Mouse (Mus musculus) cerebellum, adult 18-20 months (tissue): ENCODE results near the gene Os9.

Experiments used
- DNase-seq, 2 experiments: peaks; one replicate each; pipeline ENCODE4 v3.0.0; 2021

The Os9 gene

DNA sequence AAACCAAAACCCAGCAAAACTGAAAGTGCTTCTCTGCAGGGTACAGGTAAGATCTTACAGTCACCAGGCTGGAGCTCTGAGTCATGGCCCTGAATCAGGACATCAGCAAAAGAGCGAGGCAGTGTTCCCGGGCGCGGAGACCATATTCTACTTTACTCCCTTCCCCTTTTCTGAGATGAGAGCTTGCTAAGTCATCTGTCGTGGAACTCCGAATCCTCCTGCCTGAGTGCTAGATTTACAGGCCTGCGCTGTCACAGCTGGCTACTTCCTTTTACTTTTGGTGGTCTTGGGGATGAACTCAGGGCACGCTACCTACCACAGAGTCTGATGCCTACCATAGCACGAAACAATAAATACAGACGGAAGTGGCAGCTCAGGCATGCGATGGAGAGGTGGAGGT lies 6.5 kb downstream of the Os9 start:
- no peak for DNase-seq

DNA sequence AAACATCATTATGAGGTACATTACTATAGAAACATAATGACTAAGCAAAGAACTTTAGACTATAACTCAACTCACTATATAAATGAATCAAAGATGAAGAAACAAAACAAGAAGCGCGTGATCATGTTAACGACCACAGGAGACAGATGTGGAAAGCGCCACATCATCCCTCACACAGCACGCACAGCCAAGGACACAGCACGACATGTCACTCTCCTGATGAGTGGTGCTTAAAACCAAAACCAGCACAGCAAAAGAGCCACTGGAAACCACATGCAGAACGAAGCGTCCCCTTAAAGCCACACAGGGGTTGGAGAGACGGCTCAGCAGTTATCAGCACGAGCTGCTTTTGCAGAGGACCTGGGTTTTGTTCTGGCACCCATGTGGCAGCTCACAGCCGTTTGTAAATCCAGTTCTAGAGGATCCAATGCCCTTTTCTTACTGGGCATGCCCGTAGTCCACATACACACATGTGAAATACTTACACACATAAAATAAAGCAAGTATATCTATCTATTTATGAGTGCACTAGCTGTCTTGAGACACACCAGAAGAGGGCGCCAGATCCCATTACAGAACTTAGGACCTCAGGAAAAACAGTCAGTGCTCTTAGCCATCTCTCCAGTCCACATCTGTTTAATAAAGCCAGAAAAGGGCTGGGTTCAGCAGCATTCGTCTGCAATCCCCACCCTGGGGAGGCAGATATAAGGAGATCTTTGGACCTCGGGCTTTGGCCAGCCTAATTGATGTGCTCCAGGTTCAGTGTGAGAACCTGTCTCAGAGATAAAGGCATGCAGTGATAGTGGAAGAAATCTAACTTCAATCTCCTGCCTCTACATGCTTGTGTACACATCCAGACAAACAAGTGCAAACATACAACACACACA lies 9.7 kb downstream of the Os9 start:
- DNase-seq, result no peak

DNA sequence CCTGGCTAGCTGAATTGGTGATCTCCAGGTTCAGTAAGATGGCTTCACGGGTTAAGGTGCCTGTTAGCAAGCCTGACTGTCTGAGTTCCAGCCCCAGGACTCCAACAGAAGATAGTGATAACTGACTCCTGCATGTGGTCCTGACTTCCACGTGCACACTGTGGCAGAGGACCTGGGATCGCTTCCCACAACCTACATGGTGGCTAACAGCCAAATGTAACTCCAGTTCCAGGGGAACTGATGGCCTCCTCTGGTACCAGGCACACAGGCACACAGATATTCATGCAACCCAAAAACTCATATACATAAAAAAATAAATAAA lies 12.7 kb downstream of the Os9 start:
- DNase-seq, result no peak

DNA sequence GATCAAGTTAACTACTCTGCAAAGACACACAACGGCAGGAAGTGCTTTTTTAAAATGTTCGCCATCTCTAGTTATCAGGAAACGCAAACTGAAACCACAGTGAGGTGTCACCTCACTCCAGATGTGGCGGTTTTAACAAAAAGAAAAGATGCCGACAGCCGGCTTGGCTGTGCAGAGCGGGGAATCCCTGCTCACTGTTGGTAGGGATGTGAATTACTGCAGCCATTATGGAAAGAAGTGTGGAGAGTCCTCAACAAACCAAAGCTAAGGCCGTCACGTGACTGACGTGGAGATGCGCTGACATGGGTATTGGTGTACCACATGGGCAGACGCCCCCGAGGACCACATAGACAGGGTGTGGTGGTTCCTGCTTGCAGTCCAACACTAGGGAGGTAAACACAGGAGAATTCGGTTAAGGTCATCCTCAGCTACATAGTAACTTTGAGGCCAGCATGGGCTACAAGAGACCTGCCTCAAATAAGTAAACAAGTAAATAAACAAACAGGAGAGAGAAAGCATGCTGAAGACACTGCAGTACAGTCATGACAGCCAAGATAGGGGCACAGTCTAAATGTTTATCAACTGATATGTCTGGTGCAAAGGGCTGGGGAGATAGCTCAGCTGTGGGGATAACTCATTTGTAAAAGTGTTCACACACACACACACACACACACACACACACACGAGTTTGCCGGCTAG lies 13.2 kb downstream of the Os9 start:
- DNase-seq, result no peak

DNA sequence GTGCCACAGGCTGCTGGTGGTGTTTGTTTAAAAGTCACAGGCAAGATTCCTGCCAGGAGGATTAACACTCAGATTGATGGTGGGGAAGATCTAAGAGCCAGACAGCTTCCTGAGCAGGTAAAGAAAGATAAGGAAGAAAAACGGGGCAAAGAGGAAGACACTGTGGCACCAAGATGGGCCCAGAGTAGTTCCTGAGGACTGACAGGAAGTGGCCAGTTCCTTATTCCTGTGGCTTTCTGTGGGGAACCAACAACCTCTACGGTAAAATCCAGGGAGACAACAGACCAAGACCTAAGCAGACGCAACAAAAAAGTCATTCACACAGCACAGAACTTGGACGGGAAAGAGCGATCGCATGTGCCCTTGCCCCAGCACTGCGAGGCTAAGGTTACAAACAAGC lies 17.3 kb downstream of the Os9 start:
- DNase-seq, result no peak

DNA sequence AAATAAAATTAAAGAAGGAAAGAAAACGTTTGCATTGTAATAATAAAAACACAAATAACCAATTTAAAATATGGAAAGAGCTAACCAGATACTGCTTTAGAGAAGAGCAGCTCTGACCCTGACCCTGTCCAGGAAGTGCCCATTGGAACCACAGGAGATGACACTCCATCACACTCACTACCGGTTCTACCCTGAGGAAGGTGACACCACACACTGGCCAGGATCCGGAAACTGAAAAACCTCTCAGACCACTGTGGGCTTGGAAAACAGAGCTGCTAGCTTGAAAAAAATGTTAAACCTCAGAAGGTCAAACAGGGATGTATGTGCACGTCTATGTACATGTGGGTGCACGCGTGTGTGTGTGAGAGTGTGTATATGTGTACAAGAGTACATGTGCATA lies 19.8 kb downstream of the Os9 start:
- no peak for DNase-seq

DNA sequence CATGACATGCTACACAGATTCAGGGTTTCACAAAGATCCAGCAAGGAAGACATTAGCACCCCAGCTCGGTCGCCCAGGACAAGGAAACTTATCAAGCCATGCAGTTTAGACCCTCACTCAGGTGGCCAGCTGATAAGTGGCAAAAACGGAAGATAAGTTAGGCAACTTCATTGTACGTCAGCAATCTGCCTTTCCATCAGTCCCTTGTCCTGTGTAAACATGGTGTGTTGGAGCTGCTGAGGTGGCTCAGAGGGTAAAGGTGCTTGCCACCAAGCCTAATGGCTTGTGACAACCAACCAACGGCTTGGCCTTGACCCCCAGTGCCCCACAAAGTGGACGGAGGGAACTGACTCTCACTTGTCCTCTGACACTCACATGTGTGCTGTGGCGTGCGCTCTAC lies 20.5 kb downstream of the Os9 start:
- DNase-seq, result no peak

DNA sequence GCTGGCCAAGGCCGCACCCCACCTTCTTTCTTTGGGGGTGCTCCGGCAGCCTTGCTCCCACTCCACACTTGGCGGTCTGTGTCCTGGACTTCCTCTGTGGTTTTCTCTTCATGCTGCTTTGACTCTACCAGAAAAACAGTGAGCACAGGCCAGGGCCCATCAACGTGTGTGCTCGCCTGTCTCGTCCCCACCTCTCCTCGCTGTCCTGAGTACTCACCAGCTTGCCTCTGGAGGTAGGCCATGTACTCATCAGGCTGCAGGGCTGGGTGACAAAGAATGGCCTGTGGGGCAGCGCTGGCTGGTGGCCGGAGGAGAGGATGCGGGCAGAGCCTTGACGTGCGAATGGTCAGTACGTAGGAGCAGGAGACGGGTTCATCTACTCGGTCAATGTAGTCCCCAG lies 21.1 kb downstream of the Os9 start:
- DNase-seq, result no peak

DNA sequence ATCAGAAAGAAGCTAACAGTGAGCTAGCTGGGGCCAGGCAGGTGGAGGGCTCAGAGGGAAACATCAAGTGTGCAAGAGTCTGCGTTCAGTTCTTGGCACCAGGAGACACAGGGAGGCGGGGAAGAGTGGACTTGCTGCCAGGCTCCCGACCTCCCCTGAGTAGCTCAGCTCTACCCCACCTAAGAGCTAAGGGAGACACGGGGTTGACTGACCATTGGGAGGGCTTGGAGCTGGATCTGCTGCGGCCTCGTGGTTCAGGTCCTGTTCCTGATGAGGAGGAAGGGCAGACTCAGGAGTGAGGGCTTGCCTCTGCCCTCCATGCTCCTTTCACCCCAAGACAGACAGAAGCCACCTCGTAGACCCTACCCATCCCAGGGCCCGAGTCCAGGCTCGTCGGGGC lies 21.7 kb downstream of the Os9 start:
- no peak for DNase-seq

DNA sequence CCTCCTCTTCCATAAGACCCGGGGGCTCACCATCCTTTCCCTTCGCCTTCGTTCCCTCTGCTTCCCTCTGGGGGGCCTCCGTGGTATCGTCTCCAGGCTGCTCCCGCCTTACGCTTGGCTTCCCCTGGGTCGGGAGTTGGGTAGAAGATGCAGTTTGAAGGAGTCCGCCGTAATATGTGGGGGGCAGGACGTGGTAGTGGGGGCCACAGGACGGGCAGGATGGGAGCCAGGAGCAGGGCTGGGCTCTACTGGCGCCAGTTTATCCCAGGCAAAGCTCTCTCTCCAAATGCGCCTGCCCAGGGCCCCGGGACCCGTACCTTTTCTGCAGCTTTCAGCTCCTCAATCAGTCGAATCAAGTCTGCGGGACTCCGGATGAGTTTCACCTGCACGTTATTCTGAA lies 22.4 kb downstream of the Os9 start:
- DNase-seq, result no peak

DNA sequence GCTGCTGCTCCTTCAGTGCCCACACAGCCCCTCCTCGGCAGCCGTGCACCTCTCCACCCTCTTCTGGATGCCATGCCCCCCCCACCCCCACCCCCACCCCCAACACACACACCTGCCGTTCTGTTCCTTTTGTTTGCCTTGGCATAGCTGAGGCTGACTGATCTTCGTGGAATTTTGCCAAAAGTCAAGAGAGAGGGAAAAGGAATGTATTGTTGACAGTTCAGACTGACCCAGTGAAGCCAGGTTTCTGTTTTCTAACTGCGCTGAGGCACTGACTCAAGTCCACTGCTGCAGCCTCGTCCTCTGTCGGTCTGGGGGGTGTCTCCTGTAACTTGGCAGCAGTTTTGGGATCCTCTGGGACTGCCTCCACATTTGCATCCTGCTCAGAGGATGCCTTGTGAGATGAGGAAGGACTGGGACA lies 26.5 kb downstream of the Os9 start:
- peak in 1 of 2 experiments; percentile 51 for DNase-seq

DNA sequence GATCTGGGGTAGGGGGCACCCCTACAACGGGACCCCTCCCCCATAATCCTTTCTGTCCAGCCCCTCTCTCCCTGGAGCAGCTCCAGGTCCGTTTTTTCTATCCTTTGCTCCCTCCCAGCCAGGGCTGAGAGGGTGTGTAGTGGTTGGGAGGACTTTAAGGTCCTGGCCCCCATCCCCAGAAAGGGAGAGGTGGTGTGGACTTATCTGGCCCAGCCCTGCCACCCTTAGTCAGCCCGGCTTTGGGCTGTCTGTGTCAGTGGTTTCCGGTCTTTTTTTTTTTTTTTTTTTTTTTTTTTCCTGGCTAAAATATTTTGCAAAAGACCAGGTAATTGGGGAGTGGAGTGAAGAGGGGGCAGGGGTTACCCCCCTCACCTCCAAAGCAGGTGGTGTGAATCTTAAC lies 28.2 kb downstream of the Os9 start:
- DNase-seq, result peak in 1 of 2 experiments; percentile 5

DNA sequence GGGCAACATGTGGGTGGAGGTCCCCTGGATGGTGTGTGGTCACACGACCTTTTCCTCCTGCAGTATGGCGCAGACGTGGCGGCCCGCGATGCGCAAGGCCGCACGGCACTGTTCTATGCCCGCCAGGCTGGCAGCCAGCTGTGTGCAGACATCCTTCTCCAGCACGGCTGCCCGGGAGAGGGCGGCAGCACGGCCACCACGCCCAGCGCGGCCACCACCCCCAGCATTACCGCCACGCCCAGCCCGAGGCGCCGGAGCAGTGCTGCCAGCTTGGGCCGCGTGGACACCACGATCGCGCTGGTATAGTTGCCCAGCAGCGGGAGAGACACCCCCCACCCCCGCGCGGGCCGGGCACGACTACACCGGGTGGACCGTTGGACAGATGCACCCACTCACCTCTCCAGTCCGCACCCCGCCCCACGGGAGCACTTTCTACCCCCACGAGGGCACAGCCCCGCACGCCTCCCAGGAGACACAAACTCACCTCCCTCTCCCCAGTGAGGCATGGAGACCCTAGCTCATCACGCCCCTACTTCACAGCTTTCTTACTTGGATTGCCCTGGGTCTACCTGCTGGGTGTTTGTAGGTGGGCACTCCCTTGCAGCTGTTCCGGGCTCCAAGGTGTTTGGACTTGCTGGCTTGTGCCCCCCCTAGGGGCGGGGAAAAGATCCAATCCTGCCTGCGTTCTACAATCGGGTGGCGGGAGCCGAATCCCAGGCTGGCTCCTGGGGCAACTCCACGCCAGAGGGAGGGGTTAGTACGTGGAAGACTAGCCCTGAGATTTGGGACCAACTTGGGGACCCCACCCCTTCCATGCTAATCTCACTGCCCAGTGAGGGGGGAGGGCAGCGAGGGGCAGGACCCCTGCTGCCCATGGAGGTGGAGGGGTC lies 29.2 kb downstream of the Os9 start:
- DNase-seq, result peak in 1 of 2 experiments; percentile 27

DNA sequence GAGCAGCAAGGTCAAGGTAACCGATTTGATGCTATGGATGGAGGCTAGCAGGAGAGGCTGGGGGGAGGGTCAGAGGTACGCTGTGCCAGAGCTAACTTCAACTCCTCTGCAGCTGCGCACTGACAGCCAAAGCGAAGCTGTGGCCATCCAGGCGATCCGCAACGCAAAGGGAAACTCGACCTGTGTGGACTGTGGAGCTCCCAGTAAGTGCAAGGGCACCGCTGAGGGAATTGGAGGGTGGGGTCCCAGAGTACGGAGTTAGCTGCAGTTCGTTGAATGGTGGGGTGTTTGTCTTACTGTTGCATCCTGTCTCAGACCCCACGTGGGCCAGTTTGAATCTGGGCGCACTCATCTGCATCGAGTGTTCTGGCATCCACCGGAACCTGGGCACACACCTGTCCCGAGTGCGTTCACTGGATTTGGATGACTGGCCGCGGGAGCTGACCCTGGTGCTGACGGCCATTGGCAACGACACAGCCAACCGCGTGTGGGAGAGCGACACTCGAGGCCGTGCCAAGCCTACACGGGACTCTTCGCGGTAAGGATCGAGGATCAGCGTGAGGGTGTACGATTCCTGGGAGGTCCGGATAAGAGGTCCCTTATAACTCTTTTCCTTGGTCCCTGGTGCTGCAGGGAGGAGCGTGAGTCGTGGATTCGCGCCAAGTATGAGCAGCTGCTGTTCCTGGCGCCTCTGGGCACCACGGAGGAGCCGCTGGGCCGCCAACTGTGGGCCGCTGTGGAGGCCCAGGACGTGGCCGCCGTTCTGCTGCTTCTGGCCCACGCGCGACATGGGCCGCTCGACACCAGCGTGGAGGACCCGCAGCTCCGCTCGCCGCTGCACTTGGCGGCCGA lies 30.1 kb downstream of the Os9 start:
- DNase-seq, result no peak

DNA sequence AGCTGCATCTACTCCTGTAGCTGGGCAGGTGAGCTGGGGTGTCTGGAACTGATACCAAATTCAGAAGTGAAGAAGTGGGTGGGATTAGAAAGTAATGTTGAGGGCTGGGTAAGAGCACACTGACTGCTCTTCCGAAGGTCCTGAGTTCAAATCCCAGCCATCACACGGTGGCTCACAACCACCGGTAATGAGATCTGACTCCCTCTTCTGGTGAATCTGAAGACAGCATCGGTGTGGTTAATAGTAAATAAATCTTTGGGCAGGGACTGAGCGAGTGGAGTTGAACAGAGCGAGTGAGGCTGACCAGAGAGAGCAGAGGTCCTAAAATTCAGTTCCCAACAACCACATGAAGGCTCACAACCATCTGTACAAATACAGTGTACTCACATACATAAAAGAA lies 35.3 kb downstream of the Os9 start:
- DNase-seq, result no peak

DNA sequence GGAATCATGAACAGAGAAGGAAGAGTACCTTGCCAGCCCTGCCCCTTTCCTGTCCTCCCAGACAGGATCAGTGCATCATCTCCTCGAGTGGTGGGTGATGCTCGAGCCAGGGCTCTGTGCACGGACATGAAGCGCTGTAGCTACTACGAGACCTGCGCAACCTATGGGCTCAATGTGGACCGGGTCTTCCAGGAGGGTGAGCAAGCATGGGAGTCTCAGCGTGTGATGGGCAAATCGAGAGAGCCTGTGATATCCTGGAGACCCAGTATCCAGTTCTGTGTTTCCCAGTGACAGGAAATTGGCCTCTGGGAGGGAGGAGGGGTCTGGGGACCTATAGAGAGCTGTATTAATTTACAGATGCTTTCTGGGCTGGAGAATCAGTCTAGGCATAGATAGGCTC lies 35.9 kb downstream of the Os9 start:
- no peak for DNase-seq

DNA sequence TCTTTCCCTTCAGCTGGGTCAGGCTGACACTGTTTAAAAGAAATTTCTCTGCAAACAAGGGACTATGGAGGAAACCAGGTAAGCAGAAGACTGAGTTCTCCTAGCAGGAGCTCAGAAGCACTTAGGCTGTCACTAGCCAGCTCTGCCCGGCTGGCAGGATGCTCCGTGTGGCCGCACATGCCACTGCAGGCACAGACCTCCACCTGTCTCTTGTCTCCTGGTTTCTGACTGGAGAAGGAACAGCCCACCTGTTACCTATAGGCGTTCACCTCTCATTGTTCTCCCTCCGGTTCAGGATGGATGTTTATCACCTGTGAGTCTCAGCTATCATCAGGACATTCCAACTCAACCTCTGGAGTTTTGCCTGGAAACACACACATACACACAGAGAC lies 37.0 kb downstream of the Os9 start:
- DNase-seq, result peak; percentile 50 to 63

DNA sequence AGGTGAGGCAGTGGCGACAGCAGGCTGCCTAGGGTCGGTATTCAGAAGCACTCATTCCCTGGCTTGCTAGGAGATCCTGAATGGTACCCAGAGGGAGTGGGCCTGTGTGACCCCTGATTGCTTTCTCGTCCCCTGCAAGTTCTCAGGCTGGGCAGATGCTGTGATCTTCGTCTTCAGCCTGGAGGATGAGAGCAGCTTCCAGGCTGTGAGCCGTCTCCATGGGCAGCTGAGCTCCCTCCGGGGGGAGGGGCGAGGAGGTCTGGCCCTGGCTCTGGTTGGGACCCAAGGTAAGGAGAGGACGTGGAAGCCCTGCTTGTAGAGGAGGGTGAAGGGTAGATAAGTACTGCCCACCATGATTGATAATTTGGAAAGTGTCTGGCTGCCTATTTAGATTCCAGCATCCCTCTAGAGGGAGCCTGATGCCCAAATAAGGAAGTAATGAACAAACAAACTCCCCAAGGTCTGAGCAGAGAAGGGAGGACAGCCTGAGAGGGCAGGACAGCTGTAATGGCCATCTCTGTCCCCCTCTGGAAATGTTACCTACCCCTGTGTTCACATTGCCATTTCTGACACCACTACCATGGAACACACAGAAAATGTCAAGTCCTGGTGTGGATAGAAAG lies 37.5 kb downstream of the Os9 start:
- DNase-seq, result peak in 1 of 2 experiments; percentile 45

DNA sequence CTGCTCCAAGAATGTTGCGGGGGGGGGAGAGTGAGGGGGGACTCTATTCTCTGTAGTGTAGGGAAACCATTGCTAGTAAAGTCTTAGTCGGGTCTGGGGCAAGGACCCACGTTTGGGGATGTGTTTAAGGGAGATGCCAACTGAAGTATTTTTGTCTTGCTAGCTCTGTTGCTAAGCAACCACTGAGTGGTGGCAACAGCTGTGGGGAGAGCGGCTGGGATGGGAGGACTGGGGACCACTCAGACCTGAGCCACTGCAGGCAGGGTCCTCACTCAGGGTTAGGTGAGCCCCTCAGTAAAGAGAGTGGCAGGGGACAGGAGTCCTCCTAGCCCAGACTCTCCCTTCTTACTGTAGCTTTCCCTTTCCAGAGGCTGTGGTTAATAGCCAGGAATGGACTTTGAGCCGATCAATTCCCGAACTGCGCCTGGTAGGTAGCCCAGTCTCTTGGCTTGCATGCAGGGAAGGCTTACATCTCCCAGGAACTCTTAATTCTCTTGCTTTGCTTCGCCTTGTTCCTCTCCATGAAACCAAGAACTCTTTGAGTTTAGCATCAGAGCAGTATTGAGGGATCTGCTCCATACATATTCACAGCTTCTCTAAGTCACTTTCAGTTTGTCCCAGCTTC lies 38.8 kb downstream of the Os9 start:
- DNase-seq, result peak in 1 of 2 experiments; percentile 30

DNA sequence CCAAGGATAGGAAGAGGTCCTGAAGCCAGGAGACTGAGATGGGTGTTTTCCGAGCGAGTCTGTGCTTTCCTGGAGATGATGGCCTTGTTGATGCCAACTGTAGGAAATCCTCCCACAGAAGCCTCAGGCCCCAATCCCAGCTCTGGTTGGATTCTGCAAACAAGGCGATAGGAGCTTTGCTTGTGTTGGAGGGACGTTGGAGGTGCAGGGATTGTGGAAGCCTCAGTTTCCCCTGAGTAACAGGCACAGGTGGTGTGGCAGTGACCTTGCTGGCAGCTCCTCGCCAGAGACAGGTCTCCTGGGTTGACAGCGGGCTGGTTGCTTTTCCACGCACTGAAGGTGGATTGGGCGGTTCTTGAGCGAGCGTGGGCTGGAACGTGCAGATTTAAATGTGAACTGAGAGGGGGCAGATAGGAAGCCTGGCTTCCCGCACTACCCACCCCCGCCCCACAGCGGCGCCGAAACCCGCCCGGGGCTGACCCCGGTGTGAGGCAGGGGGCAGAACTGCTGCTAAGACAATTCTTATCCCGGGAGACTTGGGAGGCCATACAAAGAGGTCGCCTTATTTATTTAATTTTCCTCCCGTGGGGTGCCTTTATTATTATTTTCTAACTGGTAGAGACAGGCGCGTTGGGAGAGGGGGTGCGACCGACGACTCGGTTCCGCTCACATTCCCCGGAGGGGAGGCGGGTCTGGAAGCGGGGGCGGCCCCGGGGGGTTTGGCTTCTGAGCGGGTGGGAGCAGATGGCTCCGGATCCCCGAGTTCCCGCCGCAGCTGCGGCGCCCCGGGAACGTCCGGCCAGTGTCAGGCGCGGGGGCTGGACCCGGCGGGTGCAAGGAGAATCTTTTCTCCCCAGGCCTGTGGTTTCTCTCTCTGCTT lies 39.8 kb downstream of the Os9 start:
- peak; percentile 71 to 78 for DNase-seq
